Mouse (Mus musculus) ES-E14 (cell line): ENCODE results near the gene Pard3. TPM values are rescaled to one million over a fixed set of nuclear protein-coding genes. Genes with fewer than 3 reads are reported as not detected.

Source experiments
- DNase-seq: peaks from one replicate; pipeline ENCODE4 v3.0.0-alpha.2; 2013; ENCODE audit warnings: low read depth, low spot score
- H3K27ac ChIP-seq: 2 replicates; pipeline ENCODE4 v1.5.1; 2012; ENCODE audit warnings: low read depth, mild to moderate bottlenecking, low read length, moderate library complexity, mixed read lengths; ENCODE audit not compliant: poor library complexity, insufficient read depth, severe bottlenecking
- H3K36me3 ChIP-seq: 2 replicates; pipeline ENCODE4 v1.6.1; 2012; ENCODE audit warnings: mild to moderate bottlenecking, low read length, moderate library complexity, mixed read lengths; ENCODE audit not compliant: control insufficient read depth, poor library complexity, insufficient read depth, severe bottlenecking
- H3K4me1 ChIP-seq, 2 experiments: fragments of 150-350 bp in 1 of 2; sonication (generic) in 1 of 2; 2 replicates each; pipeline ENCODE4 v1.6.1; 2012; ENCODE audit warnings: low read length in 2 of 2, mild to moderate bottlenecking in 1 of 2, mixed read lengths in 1 of 2; ENCODE audit not compliant: control insufficient read depth in 2 of 2, insufficient read depth in 2 of 2, poor library complexity in 1 of 2
- H3K4me3 ChIP-seq, 2 experiments: fragments of 150-350 bp in 1 of 2; sonication (generic) in 1 of 2; 2 replicates each; pipeline ENCODE4 v1.5.1; 2012; ENCODE audit warnings: low read length in 2 of 2, low read depth in 1 of 2, mild to moderate bottlenecking in 1 of 2, mixed read lengths in 1 of 2; ENCODE audit not compliant: insufficient read depth in 1 of 2, poor library complexity in 1 of 2, severe bottlenecking in 1 of 2
- H3K9ac ChIP-seq: 2 replicates; pipeline ENCODE4 v1.6.1; 2012; ENCODE audit warnings: low read depth, mild to moderate bottlenecking, low read length, mixed read lengths; ENCODE audit not compliant: poor library complexity, insufficient read depth, severe bottlenecking
- H3K9me3 ChIP-seq: fragments of 150-350 bp; sonication (generic); 2 replicates; pipeline ENCODE4 v1.6.1; 2012; ENCODE audit warnings: low read depth, mild to moderate bottlenecking, low read length; ENCODE audit not compliant: control insufficient read depth, insufficient read depth
- CHD2 ChIP-seq: IDR thresholded peaks from 2 replicates; pipeline ENCODE4 v1.6.1; 2014; ENCODE audit warnings: mild to moderate bottlenecking, low read depth, low read length, inconsistent platforms
- HCFC1 ChIP-seq: IDR thresholded peaks from 2 replicates; pipeline ENCODE4 v1.6.1; 2012; ENCODE audit warnings: low read length, inconsistent platforms, borderline replicate concordance; ENCODE audit not compliant: insufficient read depth
- MAFK ChIP-seq: IDR thresholded peaks from 2 replicates; pipeline ENCODE4 v1.6.1; 2014; ENCODE audit warnings: mild to moderate bottlenecking, low read depth, low read length, inconsistent platforms; ENCODE audit not compliant: insufficient read depth
- ZC3H11A ChIP-seq: IDR thresholded peaks from 2 replicates; pipeline ENCODE4 v1.6.1; 2012; ENCODE audit warnings: low read depth, mild to moderate bottlenecking, inconsistent platforms, low read length, borderline replicate concordance
- ZNF384 ChIP-seq: IDR thresholded peaks from 2 replicates; pipeline ENCODE4 v1.6.1; 2012; ENCODE audit warnings: low read depth, low read length, inconsistent platforms
- in situ Hi-C, 2 experiments: fragments of 600-800 bp; cut with MboI; formaldehyde crosslinking; loops; one replicate each; pipeline ENCODE4 v1.15.1; 2025; ENCODE audit warnings: low sequenced_read_pairs in 2 of 2, inconsistent platforms in 1 of 2; ENCODE audit not compliant: unreplicated experiment in 2 of 2
- total RNA-seq: library from RNA; depleted of rRNA; stranded (reverse); fragments of 300-350 nt; gene quantifications from 2 replicates; pipeline ENCODE4 v1.2.3, GENCODE M21; 2012

The Pard3 gene
- total RNA-seq, 1 experiment = 30.2 TPM

- no peaks in the 10 kb centered on the region for H3K36me3 ChIP-seq
- no peak overlapping the region for H3K9ac ChIP-seq
- in situ Hi-C loops = no loop called here
- H3K4me1 ChIP-seq = peaks cover 4 to 13% of the 10 kb centered on the region in 2 experiments; a peak in 2 of 4 replicates
- TF ChIP-seq CHD2 (no peak), ZC3H11A (no peak), ZNF384 (no peak), HCFC1 (no peak), MAFK (no peak)
- DNase-seq = no peak
- H3K4me3 ChIP-seq = no peak overlapping the region
- H3K9me3 ChIP-seq = no peaks in the 10 kb centered on the region
- H3K27ac ChIP-seq = no peak overlapping the region
These were observed 72.5 kb downstream of the Pard3 start for GRCm38 (mm10) chr8:127136201-127136600.

GRCm38 (mm10) chr8:127136781-127137180 is 73.1 kb downstream of the Pard3 start:
- no peak overlapping the region for H3K9ac ChIP-seq
- H3K4me3 ChIP-seq = no peak overlapping the region
- TF ChIP-seq ZC3H11A (no peak), HCFC1 (no peak), MAFK (no peak), CHD2 (no peak)
- H3K9me3 ChIP-seq = no peaks in the 10 kb centered on the region
- no peak for DNase-seq
- H3K4me1 ChIP-seq = peaks cover 4 to 13% of the 10 kb centered on the region in 2 experiments; a peak in 2 of 4 replicates
- no peak overlapping the region for H3K27ac ChIP-seq
- in situ Hi-C loops = no loop called here
- no peaks in the 10 kb centered on the region for H3K36me3 ChIP-seq

- Histone ChIP-seq H3K9ac (no peak overlapping the region), H3K36me3 (no peaks in the 10 kb centered on the region), H3K4me3 (no peak overlapping the region), H3K4me1 (peaks cover 2 to 17% of the 10 kb centered on the region in 2 experiments; a peak in 2 of 4 replicates), H3K9me3 (no peaks in the 10 kb centered on the region), H3K27ac (no peak overlapping the region)
- DNase-seq = peak; percentile 68
- in situ Hi-C loops = no loop called here
- TF ChIP-seq CHD2 = no peak
- peak; percentile 77 for TF ChIP-seq ZC3H11A
- TF ChIP-seq ZNF384 = 0 out of 2 replicates have a peak, but pooled peaks have one; percentile 35
These were observed 75.5 kb downstream of the Pard3 start for GRCm38 (mm10) chr8:127139154-127139553.

- H3K27ac ChIP-seq = no peak overlapping the region
- H3K9ac ChIP-seq = no peak overlapping the region
- H3K36me3 ChIP-seq = no peaks in the 10 kb centered on the region
- no peak for DNase-seq
- in situ Hi-C loops = loop anchor here (5.0 to 10.0 kb wide), 2 partner anchors 154 to 156 kb away; no protein-coding TSS in a partner anchor
- TF ChIP-seq HCFC1 (no peak), ZC3H11A (no peak), CHD2 (no peak), MAFK (no peak), ZNF384 (no peak)
- H3K4me3 ChIP-seq = no peak overlapping the region
- peaks cover 2 to 17% of the 10 kb centered on the region in 2 experiments; a peak in 2 of 4 replicates for H3K4me1 ChIP-seq
- H3K9me3 ChIP-seq = no peaks in the 10 kb centered on the region
These were observed 77.3 kb downstream of the Pard3 start for GRCm38 (mm10) chr8:127140945-127141344.

GRCm38 (mm10) chr8:127143641-127144040 is 79.9 kb downstream of the Pard3 start:
- Histone ChIP-seq H3K36me3 (no peaks in the 10 kb centered on the region), H3K9me3 (no peaks in the 10 kb centered on the region), H3K9ac (no peak overlapping the region), H3K4me3 (no peak overlapping the region), H3K27ac (no peak overlapping the region), H3K4me1 (peaks cover 0 to 5% of the 10 kb centered on the region in 2 experiments; a peak in 1 of 4 replicates)
- TF ChIP-seq HCFC1 = no peak
- TF ChIP-seq MAFK = no peak
- TF ChIP-seq CHD2 = no peak
- no peak for TF ChIP-seq ZNF384
- no peak for TF ChIP-seq ZC3H11A
- no peak for DNase-seq
- in situ Hi-C loops = loop anchor here (5.0 to 10.0 kb wide), 2 partner anchors 156 to 159 kb away; no protein-coding TSS in a partner anchor
